Mouse (Mus musculus) liver, embryonic 14.5 days (tissue): ENCODE measurements around the gene Slc34a3.

Experiments
- CTCF ChIP-seq: IDR thresholded peaks from 2 replicates; pipeline ENCODE4 v1.5.1; 2016; ENCODE audit warnings: antibody characterized with exemption, low read depth, control low read depth
- EP300 ChIP-seq: IDR thresholded peaks from 2 replicates; pipeline ENCODE4 v1.6.1; 2016; ENCODE audit warnings: antibody characterized with exemption, low read depth

DNA sequence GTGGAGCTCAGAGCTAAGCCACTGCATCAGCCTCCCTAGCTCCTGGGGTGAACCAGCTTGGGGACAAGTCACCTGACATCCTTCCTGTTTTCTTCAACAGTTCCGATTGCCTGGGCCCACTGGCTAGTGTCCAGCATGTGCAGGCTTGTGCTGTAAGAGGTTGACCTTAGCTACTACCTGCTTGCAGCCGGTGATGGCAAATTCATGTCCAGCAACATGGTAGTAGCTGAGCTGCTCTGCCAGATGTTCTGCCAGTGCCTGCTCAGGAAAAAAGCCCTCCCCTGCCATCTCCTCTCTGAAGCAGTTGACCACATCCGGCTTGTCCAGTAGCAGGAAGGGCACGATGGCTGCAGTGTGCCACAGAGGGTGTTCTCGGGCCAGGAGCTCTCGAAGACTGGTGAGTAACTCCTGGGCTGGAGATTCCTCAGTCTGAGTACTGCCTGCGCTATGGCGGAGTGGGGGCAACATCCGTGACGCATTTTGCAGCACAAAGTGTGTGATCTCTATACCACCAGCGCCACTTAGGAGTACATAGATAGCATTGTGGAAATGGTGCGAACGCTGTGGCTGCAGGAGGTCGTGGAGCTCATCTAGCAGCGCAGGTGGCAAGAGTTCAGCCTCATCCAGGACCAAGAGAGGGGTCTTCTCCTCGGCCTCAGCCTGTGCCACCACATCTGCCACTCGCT is 39.5 kb downstream of the Slc34a3 start:
- TF ChIP-seq CTCF = no peak
- TF ChIP-seq EP300 = no peak
